In the genomic region with DNA sequence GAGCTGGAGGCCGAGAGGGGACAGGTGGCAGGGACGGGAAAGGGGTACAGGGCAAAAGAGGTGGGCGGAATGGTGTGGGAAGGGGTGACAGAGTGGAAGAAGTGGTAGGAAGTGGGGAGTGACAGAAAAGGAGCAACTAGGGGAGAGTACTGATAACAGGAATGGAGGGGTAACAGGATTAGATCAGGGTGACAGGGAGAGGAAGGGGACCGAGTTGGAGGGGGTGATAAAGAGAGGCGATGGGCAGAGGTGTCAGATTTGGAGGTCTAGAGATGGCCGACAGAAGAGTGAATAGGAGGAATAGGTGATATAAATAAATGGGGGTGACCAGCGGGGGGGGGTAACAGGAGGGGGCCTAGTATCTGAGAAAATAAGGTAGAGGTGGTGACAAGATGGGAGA, we compare ENCODE assay signal across 9 mouse cellular contexts. TPM values are rescaled to one million over a fixed set of nuclear protein-coding genes. Genes with fewer than 3 reads are reported as not detected.
DNase-seq lines count a peak whose midpoint lies in the region; ATAC-seq and TF ChIP-seq lines count a peak whose summit lies in the region.
"Had no signal": no experiment of that assay in that cellular context is flagged by ENCODE, and none has a peak within 500 bp of the region (broad histone marks: within the 10 kb centered on the region; RNA-seq: fewer than 3 reads in every experiment).

No protein-coding gene starts in this region.

- ATAC-seq in heart, embryonic 14.5 days (ENCODE audit: insufficient number of reproducible peaks, insufficient read depth, low FRiP score, low read depth): no peak
- no peak for ATAC-seq in forebrain, embryonic 15.5 days (replicated peaks)
- ATAC-seq in liver, embryonic 16.5 days (ENCODE audit: low read depth): no peak

- peak overlapping the region; percentile 67 to 86 for H3K4me3 ChIP-seq in heart, embryonic 14.5 days (ENCODE audit: control insufficient read depth in 1 of 2, insufficient read depth in 1 of 2, low read depth in 1 of 2, low read length in 2 of 2)
- peak overlapping the region; percentile 78 for H3K4me3 ChIP-seq in ES-Bruce4 (ENCODE audit: low read depth, low read length)
- H3K4me3 ChIP-seq in forebrain, embryonic 15.5 days: peak overlapping the region; percentile 65
- H3K4me3 ChIP-seq in liver, embryonic 16.5 days (ENCODE audit: low read depth, low read length): peak overlapping the region; percentile 93

- peak overlapping the region; percentile 67 to 85 for H3K27ac ChIP-seq in heart, embryonic 14.5 days (replicated peaks in 1 of 2; ENCODE audit: control insufficient read depth in 1 of 2, insufficient read depth in 1 of 2, low read depth in 2 of 2, low read length in 2 of 2)
- H3K27ac ChIP-seq in ES-Bruce4 (ENCODE audit: insufficient read depth, low read length): peak overlapping the region; percentile 10; the same call in 1 of the 2 replicates
- peak overlapping the region; percentile 78 for H3K27ac ChIP-seq in forebrain, embryonic 15.5 days (replicated peaks)
- peak overlapping the region; percentile 94 for H3K27ac ChIP-seq in liver, embryonic 16.5 days (ENCODE audit: low read length)

- WGBS in heart, embryonic 14.5 days: 0% methylated on average over 7 of the region's 7 CpGs
- 2% methylated on average over 7 of the region's 7 CpGs for WGBS in forebrain, embryonic 15.5 days
- 2% methylated on average over 7 of the region's 7 CpGs for WGBS in liver, embryonic 16.5 days (ENCODE audit: insufficient replicate concordance)

- peaks cover 13 to 25% of the 10 kb centered on the region in 2 experiments for H3K4me1 ChIP-seq in heart, embryonic 14.5 days (ENCODE audit: control insufficient read depth in 2 of 2, insufficient read depth in 2 of 2, low read length in 2 of 2)
- peaks cover 4% of the 10 kb centered on the region for H3K4me1 ChIP-seq in ES-Bruce4 (ENCODE audit: control insufficient read depth, insufficient read depth, low read length)
- H3K4me1 ChIP-seq in forebrain, embryonic 15.5 days: peaks cover 23% of the 10 kb centered on the region
- H3K4me1 ChIP-seq in liver, embryonic 16.5 days (ENCODE audit: control insufficient read depth, low read depth, low read length): peaks cover 48% of the 10 kb centered on the region

- no peaks in the 10 kb centered on the region for H3K27me3 ChIP-seq in heart, embryonic 14.5 days (ENCODE audit: control insufficient read depth, insufficient read depth, low read length)
- no peaks in the 10 kb centered on the region for H3K27me3 ChIP-seq in ES-Bruce4 (ENCODE audit: control insufficient read depth, insufficient read depth, low read length, poor library complexity, severe bottlenecking)
- no peaks in the 10 kb centered on the region for H3K27me3 ChIP-seq in forebrain, embryonic 15.5 days
- no peaks in the 10 kb centered on the region for H3K27me3 ChIP-seq in liver, embryonic 16.5 days (ENCODE audit: control insufficient read depth, insufficient read depth, low read depth, low read length)

- peak overlapping the region; percentile 93 for H3K9ac ChIP-seq in heart, embryonic 14.5 days (ENCODE audit: low read length)
- peak overlapping the region; percentile 82 for H3K9ac ChIP-seq in ES-Bruce4 (ENCODE audit: low read depth, poor library complexity, severe bottlenecking)
- peak overlapping the region; percentile 69 for H3K9ac ChIP-seq in forebrain, embryonic 15.5 days (replicated peaks)
- peak overlapping the region; percentile 99 for H3K9ac ChIP-seq in liver, embryonic 16.5 days (ENCODE audit: low read depth, low read length)

- DNase-seq in heart, adult 9 months (ENCODE audit: low spot score in 2 of 2): no peak
- no peak for DNase-seq in thymus, postnatal 4 days
- no peak for DNase-seq in retina, postnatal 1 day
- DNase-seq in left cerebral cortex, adult 18-20 months (ENCODE audit: low spot score in 2 of 2): no peak

- no peak for TF ChIP-seq POLR2A in ES-Bruce4 (IDR thresholded peaks at IDR 0.05; ENCODE audit: insufficient read depth, low read length)

- peak overlapping the region; percentile 88 for H3K4me2 ChIP-seq in heart, embryonic 14.5 days (ENCODE audit: low read length)
- peak overlapping the region; percentile 68 for H3K4me2 ChIP-seq in forebrain, embryonic 15.5 days (replicated peaks)
- peak overlapping the region; percentile 92 for H3K4me2 ChIP-seq in liver, embryonic 16.5 days (ENCODE audit: low read depth, low read length)

- peaks cover 27% of the 10 kb centered on the region for H3K36me3 ChIP-seq in heart, embryonic 14.5 days (ENCODE audit: control insufficient read depth, insufficient read depth, low read length)
- no peaks in the 10 kb centered on the region for H3K36me3 ChIP-seq in ES-Bruce4 (ENCODE audit: control insufficient read depth, insufficient read depth, low read length, poor library complexity, severe bottlenecking)
- peaks cover 19% of the 10 kb centered on the region for H3K36me3 ChIP-seq in forebrain, embryonic 15.5 days
- peaks cover 13% of the 10 kb centered on the region for H3K36me3 ChIP-seq in liver, embryonic 16.5 days (ENCODE audit: control insufficient read depth, insufficient read depth)

- no peak for TF ChIP-seq EP300 in ES-Bruce4 (IDR thresholded peaks at IDR 0.05; ENCODE audit: insufficient read depth, low read depth, low read length)

- no peak for TF ChIP-seq CTCF in ES-Bruce4 (IDR thresholded peaks at IDR 0.05; ENCODE audit: low read depth, low read length)

- no peaks in the 10 kb centered on the region for H3K9me3 ChIP-seq in heart, embryonic 14.5 days (ENCODE audit: control insufficient read depth, low read length)
- H3K9me3 ChIP-seq in ES-Bruce4 (replicated peaks; ENCODE audit: control insufficient read depth, insufficient read depth, low read length, poor library complexity, severe bottlenecking): no peaks in the 10 kb centered on the region
- H3K9me3 ChIP-seq in forebrain, embryonic 15.5 days: no peaks in the 10 kb centered on the region
- H3K9me3 ChIP-seq in liver, embryonic 16.5 days (replicated peaks; ENCODE audit: control insufficient read depth, low read length): no peaks in the 10 kb centered on the region

RNA-seq across cellular contexts. Expression of a gene that starts 1.1 kb away (rescaled TPM):
- 25.4 and 28.4 TPM in 2 replicates for polyA plus RNA-seq in heart, embryonic 14.5 days (2014; fragmentation: Nextera tagmentation; extraction: Ambion mirVana)
- 128 and 141 TPM in 2 replicates for polyA plus RNA-seq in ES-Bruce4 (2011; ENCODE audit: insufficient read depth, insufficient read length, low read depth, missing spikeins)
- polyA plus RNA-seq in forebrain, embryonic 15.5 days (2015; fragmentation: Nextera tagmentation; extraction: Ambion mirVana): 53.2 and 54.4 TPM in 2 replicates
- 9.5 and 10.8 TPM in 2 replicates for polyA plus RNA-seq in liver, embryonic 16.5 days (2015; fragmentation: Nextera tagmentation; extraction: Ambion mirVana)
- total RNA-seq in left cerebral cortex, adult 18-20 months (2021): 100 to 1,000 TPM; 212 to 225 TPM

RNA-seq across cellular contexts. Expression of a gene that starts 18.0 kb away (rescaled TPM):
- 14.4 and 17.4 TPM in 2 replicates for polyA plus RNA-seq in heart, embryonic 14.5 days (2014; fragmentation: Nextera tagmentation; extraction: Ambion mirVana)
- 61.8 and 63.8 TPM in 2 replicates for polyA plus RNA-seq in ES-Bruce4 (2011; ENCODE audit: insufficient read depth, insufficient read length, low read depth, missing spikeins)
- polyA plus RNA-seq in forebrain, embryonic 15.5 days (2015; fragmentation: Nextera tagmentation; extraction: Ambion mirVana): 4.8 and 5.5 TPM in 2 replicates
- 3.4 and 3.6 TPM in 2 replicates for polyA plus RNA-seq in liver, embryonic 16.5 days (2015; fragmentation: Nextera tagmentation; extraction: Ambion mirVana)
- total RNA-seq in left cerebral cortex, adult 18-20 months (2021): 10 to 100 TPM; 60.8 to 65.2 TPM

RNA-seq across cellular contexts. Expression of a gene that starts 29.2 kb away (rescaled TPM):
- polyA plus RNA-seq in heart, embryonic 14.5 days (2014; fragmentation: Nextera tagmentation; extraction: Ambion mirVana): 130 and 142 TPM in 2 replicates
- 47.8 and 55.6 TPM in 2 replicates for polyA plus RNA-seq in ES-Bruce4 (2011; ENCODE audit: insufficient read depth, insufficient read length, low read depth, missing spikeins)
- polyA plus RNA-seq in forebrain, embryonic 15.5 days (2015; fragmentation: Nextera tagmentation; extraction: Ambion mirVana): 521 and 550 TPM in 2 replicates
- polyA plus RNA-seq in liver, embryonic 16.5 days (2015; fragmentation: Nextera tagmentation; extraction: Ambion mirVana): 25.6 and 26.2 TPM in 2 replicates
- 10 to 100 TPM; 35.7 to 36.9 TPM for total RNA-seq in left cerebral cortex, adult 18-20 months (2021)

RNA-seq across cellular contexts. Expression of a gene that starts 30.9 kb away (rescaled TPM):
- polyA plus RNA-seq in heart, embryonic 14.5 days (2014; fragmentation: Nextera tagmentation; extraction: Ambion mirVana): 10.0 and 12.2 TPM in 2 replicates
- polyA plus RNA-seq in ES-Bruce4 (2011; ENCODE audit: insufficient read depth, insufficient read length, low read depth, missing spikeins): 77.3 and 84.3 TPM in 2 replicates
- polyA plus RNA-seq in forebrain, embryonic 15.5 days (2015; fragmentation: Nextera tagmentation; extraction: Ambion mirVana): 16.2 and 17.4 TPM in 2 replicates
- 4.0 and 5.3 TPM in 2 replicates for polyA plus RNA-seq in liver, embryonic 16.5 days (2015; fragmentation: Nextera tagmentation; extraction: Ambion mirVana)
- total RNA-seq in left cerebral cortex, adult 18-20 months (2021): 100 to 1,000 TPM; 215 to 224 TPM

RNA-seq across cellular contexts. Expression of a gene that starts 32.6 kb away (rescaled TPM):
- polyA plus RNA-seq in heart, embryonic 14.5 days (2014; fragmentation: Nextera tagmentation; extraction: Ambion mirVana): 0.16 TPM in 1 of 2 replicates, not detected in the other
- polyA plus RNA-seq in ES-Bruce4 (2011; ENCODE audit: insufficient read depth, insufficient read length, low read depth, missing spikeins): 1.3 and 1.6 TPM in 2 replicates
- 1.6 and 2.1 TPM in 2 replicates for polyA plus RNA-seq in forebrain, embryonic 15.5 days (2015; fragmentation: Nextera tagmentation; extraction: Ambion mirVana)
- 0.09 TPM in 1 of 2 replicates, not detected in the other for polyA plus RNA-seq in liver, embryonic 16.5 days (2015; fragmentation: Nextera tagmentation; extraction: Ambion mirVana)
- total RNA-seq in left cerebral cortex, adult 18-20 months (2021): not detected
- total RNA-seq: neutrophil, adult 5-6 weeks had no signal

Comparison
In these comparisons a context has a peak if more than half of its experiments do, and no peak if none do; other contexts are left out.
1. H3K27ac ChIP-seq: peak in every context shown above with its lines; median percentile 94 in liver, embryonic 16.5 days; 78 in forebrain, embryonic 15.5 days; 76 in heart, embryonic 14.5 days; 10 in ES-Bruce4.